Mouse (Mus musculus): ENCODE measurements around the gene Cc2d1b.

GRCm38 (mm10) chr4:108638752-108639151 lies 19.0 kb downstream of the Cc2d1b start:
- no peak for TF ChIP-seq CTCF (IDR thresholded peaks at IDR 0.05; ENCODE audit: borderline replicate concordance, insufficient read depth, low read depth, low read length)
- no peak for TF ChIP-seq POLR2A (IDR thresholded peaks at IDR 0.05; ENCODE audit: borderline replicate concordance, insufficient read depth, low read length)
